ENCODE assay signal across 8 mouse cellular contexts in genomic region chr5:35609381-35609780, GRCm38 (mm10). TPM values are rescaled to one million over a fixed set of nuclear protein-coding genes. Genes with fewer than 3 reads are reported as not detected.
A peak's percentile ranks its signal among the peaks of the same experiment; 100 is the strongest.
DNase-seq lines count a peak whose midpoint lies in the region; ATAC-seq and TF ChIP-seq lines count a peak whose summit lies in the region.

No protein-coding gene starts in this region.

- peaks cover 2% of the 10 kb centered on the region; the same call in 1 of the 2 replicates for H3K27me3 ChIP-seq in heart, embryonic 11.5 days (ENCODE audit: control insufficient read depth, insufficient read depth, low read length)
- no peaks in the 10 kb centered on the region for H3K27me3 ChIP-seq in embryonic facial prominence, embryonic 10.5 days (replicated peaks; ENCODE audit: low read depth, poor library complexity, severe bottlenecking)
- no peaks in the 10 kb centered on the region for H3K27me3 ChIP-seq in liver, adult 2 months (ENCODE audit: control insufficient read depth, insufficient read depth, low read length)

- H3K9ac ChIP-seq in heart, embryonic 11.5 days (ENCODE audit: low read depth, low read length), result no peak overlapping the region
- H3K9ac ChIP-seq in liver, adult 2 months (ENCODE audit: low read depth, low read length), result no peak overlapping the region

- H3K4me2 ChIP-seq in heart, embryonic 11.5 days, result no peak overlapping the region

- H3K4me1 ChIP-seq in heart, embryonic 11.5 days (ENCODE audit: control insufficient read depth, insufficient read depth, low read length), result peaks cover 17% of the 10 kb centered on the region
- peaks cover 42% of the 10 kb centered on the region for H3K4me1 ChIP-seq in embryonic facial prominence, embryonic 10.5 days
- H3K4me1 ChIP-seq in liver, adult 2 months (ENCODE audit: control insufficient read depth, insufficient read depth, low read length), result no peaks in the 10 kb centered on the region

- DNase-seq in heart, adult 18-20 months, result peak; percentile 78 to 89
- peak; percentile 82 for DNase-seq in embryonic facial prominence, embryonic 10.5 days (ENCODE audit: low spot score)
- DNase-seq in heart, postnatal 36 days, result peak; percentile 66 to 72
- DNase-seq in liver, adult 2 months (ENCODE audit: extremely low read depth, low read depth, low spot score), result peak; percentile 16
- DNase-seq in retina, embryonic 14.5 days (ENCODE audit: low spot score), result peak; percentile 75
- DNase-seq in cerebellum, postnatal 25 days, result no peak
- DNase-seq in urinary bladder, postnatal 10 days (ENCODE audit: low spot score), result no peak

- no peak for TF ChIP-seq POLR2A in liver, adult 2 months (IDR thresholded peaks at IDR 0.05; ENCODE audit: extremely low read depth, insufficient read depth, low read length)

- H3K79me2 ChIP-seq in liver, adult 2 months (ENCODE audit: control insufficient read depth, insufficient read depth, low read length), result no peaks in the 10 kb centered on the region

- intact Hi-C loops in heart, postnatal 36 days (cut with DNase I), result no loop called here

- no peaks in the 10 kb centered on the region for H3K9me3 ChIP-seq in heart, embryonic 11.5 days (replicated peaks; ENCODE audit: control insufficient read depth, low read length)
- H3K9me3 ChIP-seq in embryonic facial prominence, embryonic 10.5 days, result no peaks in the 10 kb centered on the region

- TF ChIP-seq CTCF in liver, adult 2 months (IDR thresholded peaks at IDR 0.05; ENCODE audit: low read depth, low read length), result no peak

- H3K27ac ChIP-seq in heart, embryonic 11.5 days (ENCODE audit: low read depth, low read length), result no peak overlapping the region
- peak overlapping the region; percentile 69 for H3K27ac ChIP-seq in embryonic facial prominence, embryonic 10.5 days (replicated peaks)
- H3K27ac ChIP-seq in liver, adult 2 months (replicated peaks; ENCODE audit: insufficient read depth, low read depth, low read length), result no peak overlapping the region

- no peak for ATAC-seq in heart, embryonic 11.5 days (replicated peaks; ENCODE audit: insufficient number of reproducible peaks, low FRiP score, low TSS enrichment)

- no peak overlapping the region for H3K4me3 ChIP-seq in heart, embryonic 11.5 days (ENCODE audit: low read depth, low read length)
- peak overlapping the region; percentile 27 for H3K4me3 ChIP-seq in embryonic facial prominence, embryonic 10.5 days
- no peak overlapping the region for H3K4me3 ChIP-seq in liver, adult 2 months (ENCODE audit: insufficient read depth, low read depth, low read length)

- H3K36me3 ChIP-seq in heart, embryonic 11.5 days (ENCODE audit: control insufficient read depth, insufficient read depth, low read length), result no peaks in the 10 kb centered on the region; the same call in none of the 2 replicates
- no peaks in the 10 kb centered on the region for H3K36me3 ChIP-seq in embryonic facial prominence, embryonic 10.5 days (replicated peaks)
- no peaks in the 10 kb centered on the region; the same call in 1 of the 2 replicates for H3K36me3 ChIP-seq in liver, adult 2 months (ENCODE audit: control insufficient read depth, insufficient read depth, low read length)

- WGBS in heart, embryonic 11.5 days (ENCODE audit: insufficient replicate concordance), result 43% methylated on average over 12 of the region's 12 CpGs
- WGBS in embryonic facial prominence, embryonic 10.5 days, result 15% methylated on average over 12 of the region's 12 CpGs
- WGBS in liver, adult 2 months, result 39% methylated on average over 12 of the region's 12 CpGs

RNA-seq across cellular contexts. Expression of gene Acox3, which starts 26.5 kb away (rescaled TPM):
- 10 to 100 TPM; 26.2 to 28.0 TPM for total RNA-seq in heart, adult 18-20 months (2021)
- 10.5 and 11.4 TPM in 2 replicates for polyA plus RNA-seq in heart, embryonic 11.5 days (2014; fragmentation: Nextera tagmentation; extraction: Ambion mirVana)
- 10.9 and 11.0 TPM in 2 replicates for polyA plus RNA-seq in embryonic facial prominence, embryonic 10.5 days (2016; fragmentation: Nextera tagmentation; extraction: Ambion mirVana)
- total RNA-seq in heart, postnatal 36 days (2021), result 10 to 100 TPM; 28.0 to 28.6 TPM
- 22.6 and 24.1 TPM in 2 replicates for total RNA-seq in liver, adult 2 months (2014; rRNA removed)
- 18.0 and 22.9 TPM in 2 replicates for polyA plus RNA-seq in liver, adult 2 months (2012; rRNA removed)

RNA-seq across cellular contexts. Expression of gene Trmt44, which starts 34.5 kb away (rescaled TPM):
- 1 to 10 TPM; 2.1 to 2.2 TPM for total RNA-seq in heart, adult 18-20 months (2021)
- polyA plus RNA-seq in heart, embryonic 11.5 days (2014; fragmentation: Nextera tagmentation; extraction: Ambion mirVana), result 4.6 and 4.9 TPM in 2 replicates
- polyA plus RNA-seq in embryonic facial prominence, embryonic 10.5 days (2016; fragmentation: Nextera tagmentation; extraction: Ambion mirVana), result 10.0 and 10.2 TPM in 2 replicates
- 1 to 10 TPM; 1.8 to 2.5 TPM for total RNA-seq in heart, postnatal 36 days (2021)
- total RNA-seq in liver, adult 2 months (2014; rRNA removed), result 2.1 and 3.2 TPM in 2 replicates
- polyA plus RNA-seq in liver, adult 2 months (2012; rRNA removed), result 2.2 and 2.6 TPM in 2 replicates

Comparison
In these comparisons a context has a peak if more than half of its experiments do, and no peak if none do; other contexts are left out.
1. DNase-seq: peak in heart, adult 18-20 months (2 of 2), embryonic facial prominence, embryonic 10.5 days (single experiment), heart, postnatal 36 days (2 of 2), liver, adult 2 months (single experiment) and retina, embryonic 14.5 days (single experiment); none in cerebellum, postnatal 25 days (0 of 2) and urinary bladder, postnatal 10 days (single experiment).